Mouse (Mus musculus): ENCODE results near the gene Clcn6. TPM values are rescaled to one million over a fixed set of nuclear protein-coding genes. Genes with fewer than 3 reads are reported as not detected.

Gene Clcn6
- polyA plus RNA-seq, 1 experiment from 2014 or later: 29.9 TPM

- 71% methylated on average over 3 of the region's 3 CpGs for WGBS
- Histone ChIP-seq H3K9me3 (ENCODE audit: control insufficient read depth, low read length) (no peaks in the 10 kb centered on the region), H3K27ac (ENCODE audit: low read depth, low read length) (no peak overlapping the region), H3K4me1 (ENCODE audit: control insufficient read depth, insufficient read depth, low read depth, low read length) (no peaks in the 10 kb centered on the region), H3K4me3 (ENCODE audit: low read length) (no peak overlapping the region), H3K27me3 (replicated peaks; ENCODE audit: control insufficient read depth, insufficient read depth, low read length) (no peaks in the 10 kb centered on the region), H3K36me3 (ENCODE audit: control insufficient read depth, insufficient read depth, low read length) (peaks cover 92% of the 10 kb centered on the region), H3K9ac (ENCODE audit: low read depth, low read length) (no peak overlapping the region), H3K4me2 (ENCODE audit: low read length) (no peak overlapping the region)
- ATAC-seq: no peak
These were observed 27.3 kb downstream of the Clcn6 start for GRCm38 (mm10) chr4:148011332-148011731.

GRCm38 (mm10) chr4:148009641-148010040 lies 29.0 kb downstream of the Clcn6 start:
- no peak overlapping the region for H3K27ac ChIP-seq (ENCODE audit: low read depth, low read length)
- peaks cover 94% of the 10 kb centered on the region for H3K36me3 ChIP-seq (ENCODE audit: control insufficient read depth, insufficient read depth, low read length)
- H3K9ac ChIP-seq (ENCODE audit: low read depth, low read length): no peak overlapping the region
- 98% methylated on average over 2 of the region's 2 CpGs for WGBS
- no peak overlapping the region for H3K4me2 ChIP-seq (ENCODE audit: low read length)
- ATAC-seq: no peak
- H3K9me3 ChIP-seq (ENCODE audit: control insufficient read depth, low read length): no peaks in the 10 kb centered on the region
- H3K27me3 ChIP-seq (replicated peaks; ENCODE audit: control insufficient read depth, insufficient read depth, low read length): no peaks in the 10 kb centered on the region
- no peak overlapping the region for H3K4me3 ChIP-seq (ENCODE audit: low read length)
- H3K4me1 ChIP-seq (ENCODE audit: control insufficient read depth, insufficient read depth, low read depth, low read length): no peaks in the 10 kb centered on the region

GRCm38 (mm10) chr4:148008412-148008811 lies 30.2 kb downstream of the Clcn6 start:
- no peaks in the 10 kb centered on the region for H3K9me3 ChIP-seq (ENCODE audit: control insufficient read depth, low read length)
- no peak overlapping the region for H3K4me3 ChIP-seq (ENCODE audit: low read length)
- 0 out of 2 replicates have a peak, but pooled peaks have one; percentile 28 for ATAC-seq
- 80% methylated on average over 4 of the region's 4 CpGs for WGBS
- no peaks in the 10 kb centered on the region for H3K27me3 ChIP-seq (replicated peaks; ENCODE audit: control insufficient read depth, insufficient read depth, low read length)
- H3K4me1 ChIP-seq (ENCODE audit: control insufficient read depth, insufficient read depth, low read depth, low read length): no peaks in the 10 kb centered on the region
- H3K27ac ChIP-seq (ENCODE audit: low read depth, low read length): no peak overlapping the region
- H3K36me3 ChIP-seq (ENCODE audit: control insufficient read depth, insufficient read depth, low read length): peaks cover 90% of the 10 kb centered on the region
- H3K4me2 ChIP-seq (ENCODE audit: low read length): no peak overlapping the region
- no peak overlapping the region for H3K9ac ChIP-seq (ENCODE audit: low read depth, low read length)

GRCm38 (mm10) chr4:148004361-148004760 lies 34.3 kb downstream of the Clcn6 start:
- H3K4me2 ChIP-seq (ENCODE audit: low read length): no peak overlapping the region
- H3K9ac ChIP-seq (ENCODE audit: low read depth, low read length): no peak overlapping the region
- H3K9me3 ChIP-seq (ENCODE audit: control insufficient read depth, low read length): no peaks in the 10 kb centered on the region
- H3K27me3 ChIP-seq (replicated peaks; ENCODE audit: control insufficient read depth, insufficient read depth, low read length): no peaks in the 10 kb centered on the region
- peaks cover 51% of the 10 kb centered on the region for H3K36me3 ChIP-seq (ENCODE audit: control insufficient read depth, insufficient read depth, low read length)
- H3K4me3 ChIP-seq (ENCODE audit: low read length): no peak overlapping the region
- H3K27ac ChIP-seq (ENCODE audit: low read depth, low read length): no peak overlapping the region
- ATAC-seq: no peak
- WGBS: 91% methylated on average over 7 of the region's 7 CpGs
- H3K4me1 ChIP-seq (ENCODE audit: control insufficient read depth, insufficient read depth, low read depth, low read length): peaks cover 20% of the 10 kb centered on the region

- no peak overlapping the region for H3K4me3 ChIP-seq (ENCODE audit: low read length)
- peak; percentile 22; the same call in 1 of the 2 replicates for ATAC-seq
- no peak overlapping the region; the same call in 1 of the 2 replicates for H3K9ac ChIP-seq (ENCODE audit: low read depth, low read length)
- H3K27ac ChIP-seq (ENCODE audit: low read depth, low read length): no peak overlapping the region
- H3K27me3 ChIP-seq (replicated peaks; ENCODE audit: control insufficient read depth, insufficient read depth, low read length): no peaks in the 10 kb centered on the region
- WGBS: 33% methylated on average over 8 of the region's 8 CpGs
- peaks cover 20% of the 10 kb centered on the region for H3K4me1 ChIP-seq (ENCODE audit: control insufficient read depth, insufficient read depth, low read depth, low read length)
- H3K36me3 ChIP-seq (ENCODE audit: control insufficient read depth, insufficient read depth, low read length): peaks cover 27% of the 10 kb centered on the region
- no peaks in the 10 kb centered on the region for H3K9me3 ChIP-seq (ENCODE audit: control insufficient read depth, low read length)
- no peak overlapping the region for H3K4me2 ChIP-seq (ENCODE audit: low read length)
These were observed 36.8 kb downstream of the Clcn6 start for GRCm38 (mm10) chr4:148001866-148002265.

GRCm38 (mm10) chr4:148001013-148001789 lies 37.4 kb downstream of the Clcn6 start:
- Histone ChIP-seq H3K4me2 (ENCODE audit: low read length) (no peak overlapping the region), H3K36me3 (ENCODE audit: control insufficient read depth, insufficient read depth, low read length) (peaks cover 21% of the 10 kb centered on the region), H3K27me3 (replicated peaks; ENCODE audit: control insufficient read depth, insufficient read depth, low read length) (no peaks in the 10 kb centered on the region), H3K27ac (ENCODE audit: low read depth, low read length) (peak overlapping the region; percentile 26; the same call in 1 of the 2 replicates), H3K9ac (ENCODE audit: low read depth, low read length) (no peak overlapping the region), H3K4me1 (ENCODE audit: control insufficient read depth, insufficient read depth, low read depth, low read length) (peaks cover 20% of the 10 kb centered on the region), H3K4me3 (ENCODE audit: low read length) (no peak overlapping the region), H3K9me3 (ENCODE audit: control insufficient read depth, low read length) (no peaks in the 10 kb centered on the region)
- WGBS: 60% methylated on average over 17 of the region's 17 CpGs
- peak; percentile 27; the same call in 1 of the 2 replicates for ATAC-seq

- H3K36me3 ChIP-seq (ENCODE audit: control insufficient read depth, insufficient read depth, low read length): peaks cover 13% of the 10 kb centered on the region
- no peaks in the 10 kb centered on the region for H3K9me3 ChIP-seq (ENCODE audit: control insufficient read depth, low read length)
- no peak within 1 kb of the TSS for H3K4me3 ChIP-seq (ENCODE audit: low read length)
- no peak within 1 kb of the TSS for H3K4me2 ChIP-seq (ENCODE audit: low read length)
- 34% methylated on average over 12 of the region's 12 CpGs for WGBS
- H3K4me1 ChIP-seq (ENCODE audit: control insufficient read depth, insufficient read depth, low read depth, low read length): peaks cover 20% of the 10 kb centered on the region
- ATAC-seq: peak; percentile 24; the same call in 1 of the 2 replicates
- H3K27me3 ChIP-seq (replicated peaks; ENCODE audit: control insufficient read depth, insufficient read depth, low read length): no peaks in the 10 kb centered on the region
- no peak within 1 kb of the TSS for H3K9ac ChIP-seq (ENCODE audit: low read depth, low read length)
- H3K27ac ChIP-seq (ENCODE audit: low read depth, low read length): peak within 1 kb of the TSS; percentile 26; the same call in 1 of the 2 replicates
These were observed 38.3 kb downstream of the Clcn6 start, which contains the start of gene Nppa for GRCm38 (mm10) chr4:148000202-148000772. Nppa (plus strand) TSS chr4:148000722.

- Histone ChIP-seq H3K4me1 (ENCODE audit: control insufficient read depth, insufficient read depth, low read depth, low read length) (peaks cover 6% of the 10 kb centered on the region), H3K4me2 (ENCODE audit: low read length) (no peak overlapping the region), H3K27ac (ENCODE audit: low read depth, low read length) (no peak overlapping the region), H3K9me3 (ENCODE audit: control insufficient read depth, low read length) (no peaks in the 10 kb centered on the region), H3K36me3 (ENCODE audit: control insufficient read depth, insufficient read depth, low read length) (no peaks in the 10 kb centered on the region), H3K27me3 (replicated peaks; ENCODE audit: control insufficient read depth, insufficient read depth, low read length) (no peaks in the 10 kb centered on the region), H3K4me3 (ENCODE audit: low read length) (no peak overlapping the region), H3K9ac (ENCODE audit: low read depth, low read length) (no peak overlapping the region)
- 93% methylated on average over 3 of the region's 3 CpGs for WGBS
- ATAC-seq: no peak
These were observed 43.3 kb downstream of the Clcn6 start for GRCm38 (mm10) chr4:147995311-147995710.

- no peaks in the 10 kb centered on the region for H3K27me3 ChIP-seq (replicated peaks; ENCODE audit: control insufficient read depth, insufficient read depth, low read length)
- no peak overlapping the region for H3K9ac ChIP-seq (ENCODE audit: low read depth, low read length)
- no peak overlapping the region for H3K4me3 ChIP-seq (ENCODE audit: low read length)
- no peak for ATAC-seq
- no peak overlapping the region for H3K4me2 ChIP-seq (ENCODE audit: low read length)
- H3K36me3 ChIP-seq (ENCODE audit: control insufficient read depth, insufficient read depth, low read length): no peaks in the 10 kb centered on the region
- no peaks in the 10 kb centered on the region for H3K9me3 ChIP-seq (ENCODE audit: control insufficient read depth, low read length)
- no peaks in the 10 kb centered on the region for H3K4me1 ChIP-seq (ENCODE audit: control insufficient read depth, insufficient read depth, low read depth, low read length)
- 64% methylated on average over 7 of the region's 7 CpGs for WGBS
- H3K27ac ChIP-seq (ENCODE audit: low read depth, low read length): no peak overlapping the region
These were observed 45.0 kb downstream of the Clcn6 start for GRCm38 (mm10) chr4:147993571-147994095.

Data from hindbrain, embryonic 16.5 days (tissue).